Mouse (Mus musculus) ES-Bruce4 (cell line): ENCODE data around the gene Avil. TPM values are rescaled to one million over a fixed set of nuclear protein-coding genes. Genes with fewer than 3 reads are reported as not detected.
A peak's percentile ranks its signal among the peaks of the same experiment; 100 is the strongest.

Experiments used
- H3K27ac ChIP-seq: 2 replicates; pipeline ENCODE4 v1.5.1; 2012; ENCODE audit warnings: low read length, inconsistent platforms; ENCODE audit not compliant: insufficient read depth
- H3K27me3 ChIP-seq: 2 replicates; pipeline ENCODE4 v1.6.1; 2012; ENCODE audit warnings: mild to moderate bottlenecking, low read length, inconsistent platforms; ENCODE audit not compliant: control insufficient read depth, poor library complexity, insufficient read depth, severe bottlenecking
- H3K36me3 ChIP-seq: 2 replicates; pipeline ENCODE4 v1.6.1; 2012; ENCODE audit warnings: inconsistent platforms, mild to moderate bottlenecking, low read length, moderate library complexity; ENCODE audit not compliant: control insufficient read depth, poor library complexity, insufficient read depth, severe bottlenecking
- H3K4me1 ChIP-seq: one replicate; pipeline ENCODE4 v1.8.1; 2011; ENCODE audit warnings: low read length; ENCODE audit not compliant: control insufficient read depth, insufficient read depth
- H3K4me3 ChIP-seq: 2 replicates; pipeline ENCODE4 v1.5.1; 2011; ENCODE audit warnings: low read depth, mild to moderate bottlenecking, low read length
- H3K9ac ChIP-seq: 2 replicates; pipeline ENCODE4 v1.6.1; 2012; ENCODE audit warnings: low read depth, mild to moderate bottlenecking, inconsistent platforms; ENCODE audit not compliant: poor library complexity, severe bottlenecking
- H3K9me3 ChIP-seq: replicated peaks from 2 replicates; pipeline ENCODE4 v1.6.1; 2012; ENCODE audit warnings: mild to moderate bottlenecking, low read length, inconsistent platforms; ENCODE audit not compliant: control insufficient read depth, poor library complexity, insufficient read depth, severe bottlenecking
- CTCF ChIP-seq: IDR thresholded peaks from one replicate; pipeline ENCODE4 v1.8.1; 2011; ENCODE audit warnings: low read depth, low read length
- EP300 ChIP-seq: IDR thresholded peaks from 2 replicates; pipeline ENCODE4 v1.6.1; 2011; ENCODE audit warnings: low read depth, low read length; ENCODE audit not compliant: insufficient read depth
- POLR2A ChIP-seq: IDR thresholded peaks from one replicate; pipeline ENCODE4 v1.8.1; 2011; ENCODE audit warnings: low read length; ENCODE audit not compliant: insufficient read depth
- polyA plus RNA-seq: library from polyadenylated mRNA; stranded (reverse); fragments of >200 nt; gene quantifications from 2 replicates; pipeline ENCODE4 v1.2.4, GENCODE M21; 2011; ENCODE audit warnings: low read depth; ENCODE audit not compliant: missing spikeins, insufficient read depth, insufficient read length

Gene Avil
- polyA plus RNA-seq, 1 experiment = 0.19 TPM

- H3K27ac ChIP-seq = no peak overlapping the region
- TF ChIP-seq EP300 (no peak), POLR2A (no peak), CTCF (no peak)
- no peaks in the 10 kb centered on the region for H3K9me3 ChIP-seq
- no peak overlapping the region for H3K9ac ChIP-seq
- no peaks in the 10 kb centered on the region for H3K27me3 ChIP-seq
- H3K4me3 ChIP-seq = no peak overlapping the region
- peaks cover 29% of the 10 kb centered on the region for H3K4me1 ChIP-seq
- H3K36me3 ChIP-seq = no peaks in the 10 kb centered on the region
Measured at GRCm38 (mm10) chr10:126985127-126985526, 15.4 kb upstream of the Avil start.

DNA sequence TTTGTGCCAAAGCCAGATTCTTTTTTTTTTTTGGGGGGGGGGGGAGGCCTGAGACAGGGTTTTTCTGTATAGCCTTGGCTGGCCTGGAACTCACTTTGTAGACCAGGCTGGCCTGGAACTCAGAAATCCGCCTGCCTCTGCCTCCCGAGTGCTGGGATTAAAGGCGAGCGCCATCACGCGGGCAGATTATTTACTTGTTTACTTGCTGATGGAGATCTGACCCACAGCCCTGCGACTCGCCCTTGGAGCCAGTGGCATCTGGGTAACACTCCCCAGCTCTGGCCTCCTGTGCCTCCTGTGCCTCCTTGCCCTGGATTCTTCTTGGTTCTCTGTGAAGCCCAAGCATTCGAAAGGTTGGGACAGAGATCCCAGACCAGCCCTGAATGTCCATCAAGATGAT lies 14.9 kb upstream of the Avil start:
- H3K4me1 ChIP-seq = peaks cover 30% of the 10 kb centered on the region
- H3K9ac ChIP-seq = no peak overlapping the region
- no peak for TF ChIP-seq EP300
- TF ChIP-seq CTCF = no peak
- no peak for TF ChIP-seq POLR2A

GRCm38 (mm10) chr10:126986541-126986961 lies 14.0 kb upstream of the Avil start:
- Histone ChIP-seq H3K36me3 (no peaks in the 10 kb centered on the region), H3K27me3 (no peaks in the 10 kb centered on the region), H3K27ac (0 out of 2 replicates have a peak overlapping the region, but pooled peaks have one; percentile 0), H3K9me3 (no peaks in the 10 kb centered on the region), H3K9ac (no peak overlapping the region), H3K4me1 (peaks cover 30% of the 10 kb centered on the region), H3K4me3 (no peak overlapping the region)
- TF ChIP-seq EP300 (no peak), CTCF (no peak), POLR2A (no peak)

More for the DNA sequence above, 14.9 kb upstream of the Avil start:
- H3K4me3 ChIP-seq = no peak overlapping the region
- no peak overlapping the region for H3K27ac ChIP-seq
- H3K36me3 ChIP-seq = no peaks in the 10 kb centered on the region
- H3K9me3 ChIP-seq = no peaks in the 10 kb centered on the region
- no peaks in the 10 kb centered on the region for H3K27me3 ChIP-seq

GRCm38 (mm10) chr10:126987183-126988118 lies 13.1 kb upstream of the Avil start:
- TF ChIP-seq CTCF (no peak), EP300 (peak; percentile 73), POLR2A (no peak)

GRCm38 (mm10) chr10:126988513-126989165 lies 11.9 kb upstream of the Avil start:
- H3K9ac ChIP-seq = no peak overlapping the region
- H3K4me1 ChIP-seq = peaks cover 25% of the 10 kb centered on the region
- TF ChIP-seq EP300 = no peak
- TF ChIP-seq POLR2A = no peak
- TF ChIP-seq CTCF = no peak
- no peak overlapping the region for H3K4me3 ChIP-seq
- H3K27ac ChIP-seq = no peak overlapping the region
- peaks cover 3% of the 10 kb centered on the region; the same call in 1 of the 2 replicates for H3K36me3 ChIP-seq
- no peaks in the 10 kb centered on the region for H3K27me3 ChIP-seq
- no peaks in the 10 kb centered on the region for H3K9me3 ChIP-seq

More at GRCm38 (mm10) chr10:126987183-126988118, 13.1 kb upstream of the Avil start:
- Histone ChIP-seq H3K4me3 (no peak overlapping the region), H3K36me3 (peaks cover 3% of the 10 kb centered on the region; the same call in 1 of the 2 replicates), H3K27ac (peak overlapping the region; percentile 1), H3K4me1 (peaks cover 27% of the 10 kb centered on the region), H3K9me3 (no peaks in the 10 kb centered on the region), H3K27me3 (no peaks in the 10 kb centered on the region), H3K9ac (no peak overlapping the region)
